Mouse (Mus musculus): ENCODE measurements around the gene Rnf183.
"Not testable (repeated sequence)": the region's sequence is repeated elsewhere in the genome, so short reads cannot be mapped to it uniquely, and the experiment has no call there.

Rnf183 gene

GRCm38 (mm10) chr4:62435081-62435480, at the start of gene Rnf183:
TSS of gene Rnf183 (minus strand) at chr4:62435252.
- no peak for DNase-seq (ENCODE audit: low read depth, low spot score)

GRCm38 (mm10) chr4:62480709-62481605, 45.9 kb upstream of the Rnf183 start:
- no peak for DNase-seq (ENCODE audit: low read depth, low spot score)

GRCm38 (mm10) chr4:62479937-62480708, 45.1 kb upstream of the Rnf183 start, which contains the start of gene Bspry:
TSS of gene Bspry (plus strand) at chr4:62480053.
- DNase-seq (ENCODE audit: low read depth, low spot score) = peak; percentile 77

GRCm38 (mm10) chr4:62479593-62479936, 44.5 kb upstream of the Rnf183 start:
- not testable (repeated sequence) for DNase-seq (ENCODE audit: low read depth, low spot score)

- no peak for DNase-seq (ENCODE audit: low read depth, low spot score)
Observed at GRCm38 (mm10) chr4:62477542-62478244, 42.6 kb upstream of the Rnf183 start.

GRCm38 (mm10) chr4:62475793-62476192, 40.7 kb upstream of the Rnf183 start:
- DNase-seq (ENCODE audit: low read depth, low spot score) = no peak

GRCm38 (mm10) chr4:62475131-62475530, 40.1 kb upstream of the Rnf183 start:
- no peak for DNase-seq (ENCODE audit: low read depth, low spot score)

- DNase-seq (ENCODE audit: low read depth, low spot score) = no peak
Observed at GRCm38 (mm10) chr4:62472071-62472470, 37.0 kb upstream of the Rnf183 start.

- DNase-seq (ENCODE audit: low read depth, low spot score) = peak; percentile 82
Observed at GRCm38 (mm10) chr4:62470598-62471051, 35.6 kb upstream of the Rnf183 start, which contains the start of gene Wdr31. TSS of gene Wdr31 (minus strand) at chr4:62470896.

GRCm38 (mm10) chr4:62468158-62468557, 33.1 kb upstream of the Rnf183 start:
- peak; percentile 56 for DNase-seq (ENCODE audit: low read depth, low spot score)

- DNase-seq (ENCODE audit: low read depth, low spot score) = no peak
Observed at GRCm38 (mm10) chr4:62463124-62463523, 28.1 kb upstream of the Rnf183 start.

- DNase-seq (ENCODE audit: low read depth, low spot score) = no peak
Observed at GRCm38 (mm10) chr4:62460348-62460747, 25.3 kb upstream of the Rnf183 start.

- DNase-seq (ENCODE audit: low read depth, low spot score) = no peak
Observed at GRCm38 (mm10) chr4:62459081-62459480, 24.0 kb upstream of the Rnf183 start.

- peak; percentile 50 for DNase-seq (ENCODE audit: low read depth, low spot score)
Observed at GRCm38 (mm10) chr4:62454995-62455394, 19.9 kb upstream of the Rnf183 start.

GRCm38 (mm10) chr4:62440986-62441385, 5.9 kb upstream of the Rnf183 start:
- DNase-seq (ENCODE audit: low read depth, low spot score) = no peak

- no peak for DNase-seq (ENCODE audit: low read depth, low spot score)
Observed at GRCm38 (mm10) chr4:62440544-62440943, 5.5 kb upstream of the Rnf183 start.

GRCm38 (mm10) chr4:62439793-62440192, 4.7 kb upstream of the Rnf183 start:
- no peak for DNase-seq (ENCODE audit: low read depth, low spot score)

- no peak for DNase-seq (ENCODE audit: low read depth, low spot score)
Observed at GRCm38 (mm10) chr4:62437871-62438270, 2.8 kb upstream of the Rnf183 start.

GRCm38 (mm10) chr4:62437256-62437778, 2.3 kb upstream of the Rnf183 start:
- no peak for DNase-seq (ENCODE audit: low read depth, low spot score)

- DNase-seq (ENCODE audit: low read depth, low spot score) = no peak
Observed at GRCm38 (mm10) chr4:62433939-62434870, 847 bp downstream of the Rnf183 start.
